Mouse (Mus musculus): ENCODE results near the gene Ecel1. TPM values are rescaled to one million over a fixed set of nuclear protein-coding genes. Genes with fewer than 3 reads are reported as not detected.

Ecel1 gene
- total and polyA plus RNA-seq, 2 experiments from 2014 or later: 0.41 to 2.2 TPM

DNA sequence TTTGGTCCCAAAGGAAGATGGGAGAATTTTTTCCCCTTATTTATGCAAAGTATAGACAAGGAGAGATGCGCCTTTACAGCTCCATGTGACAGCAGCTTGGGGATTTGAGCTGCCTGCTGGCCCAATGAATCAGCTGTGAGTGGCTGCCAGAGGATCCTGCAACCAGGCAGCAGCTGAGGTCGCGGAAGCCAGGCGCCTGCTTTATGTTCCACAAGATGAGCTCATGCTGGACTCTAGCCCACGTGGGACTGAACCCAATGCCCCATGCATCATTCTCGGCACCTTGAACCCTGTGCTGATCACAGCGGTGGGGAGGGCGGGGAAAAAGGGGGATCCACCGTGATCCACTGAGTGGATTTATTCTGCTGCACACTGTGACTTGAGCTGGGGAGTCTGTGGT is 13.9 kb downstream of the Ecel1 start:
- TF ChIP-seq CTCF (IDR thresholded peaks at IDR 0.05; ENCODE audit: low read depth) (no peak), EP300 (IDR thresholded peaks at IDR 0.05; ENCODE audit: low read depth) (no peak)
- Histone ChIP-seq H3K9me3 (replicated peaks; ENCODE audit: control insufficient read depth, low read length) (no peaks in the 10 kb centered on the region), H3K9ac (replicated peaks; ENCODE audit: low read depth, low read length) (no peak overlapping the region), H3K4me3 (ENCODE audit: low read depth, low read length) (no peak overlapping the region), H3K27ac (ENCODE audit: low read depth) (no peak overlapping the region), H3K4me1 (ENCODE audit: control insufficient read depth, insufficient read depth) (no peaks in the 10 kb centered on the region), H3K36me3 (replicated peaks; ENCODE audit: control insufficient read depth, insufficient read depth, low read length) (no peaks in the 10 kb centered on the region), H3K4me2 (ENCODE audit: low read depth, low read length) (no peak overlapping the region), H3K27me3 (ENCODE audit: control insufficient read depth, insufficient read depth, low read length) (peaks cover 5% of the 10 kb centered on the region; the same call in 1 of the 2 replicates)
- DNase-seq (ENCODE audit: low spot score) (no peak), ATAC-seq (ENCODE audit: insufficient read depth, low read depth) (no peak)
- 65% methylated on average over 9 of the region's 9 CpGs for whole genome bisulfite sequencing

DNA sequence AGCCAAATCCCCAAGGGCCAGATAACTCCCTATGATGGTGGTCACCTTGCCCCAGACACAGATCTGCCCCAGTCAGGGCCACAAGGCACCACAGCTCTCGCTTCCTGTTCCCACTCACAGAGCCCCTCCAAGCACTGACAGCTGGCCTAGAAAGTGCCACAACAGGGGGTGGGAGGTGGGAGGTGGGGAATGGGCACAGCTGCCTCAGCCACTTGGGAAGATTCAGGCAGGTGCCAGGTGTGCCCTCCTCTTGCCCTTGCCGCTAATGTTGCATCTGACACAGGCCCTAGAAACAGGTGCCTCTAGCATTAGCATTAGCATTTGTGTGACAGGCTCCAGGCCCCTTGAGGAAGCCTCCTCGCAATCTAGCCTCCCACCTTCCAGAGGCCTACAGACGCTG is 14.8 kb downstream of the Ecel1 start:
- WGBS: 82% methylated on average over 4 of the region's 4 CpGs
- no peak overlapping the region for H3K9ac ChIP-seq (replicated peaks; ENCODE audit: low read depth, low read length)
- peaks cover 4% of the 10 kb centered on the region; the same call in 1 of the 2 replicates for H3K27me3 ChIP-seq (ENCODE audit: control insufficient read depth, insufficient read depth, low read length)
- no peak overlapping the region for H3K4me2 ChIP-seq (ENCODE audit: low read depth, low read length)
- H3K36me3 ChIP-seq (replicated peaks; ENCODE audit: control insufficient read depth, insufficient read depth, low read length): no peaks in the 10 kb centered on the region
- TF ChIP-seq EP300 (IDR thresholded peaks at IDR 0.05; ENCODE audit: low read depth) (no peak), CTCF (IDR thresholded peaks at IDR 0.05; ENCODE audit: low read depth) (no peak)
- no peak overlapping the region for H3K27ac ChIP-seq (ENCODE audit: low read depth)
- no peaks in the 10 kb centered on the region for H3K4me1 ChIP-seq (ENCODE audit: control insufficient read depth, insufficient read depth)
- ATAC-seq (ENCODE audit: insufficient read depth, low read depth) (no peak), DNase-seq (ENCODE audit: low spot score) (no peak)
- H3K9me3 ChIP-seq (replicated peaks; ENCODE audit: control insufficient read depth, low read length): no peaks in the 10 kb centered on the region
- no peak overlapping the region for H3K4me3 ChIP-seq (ENCODE audit: low read depth, low read length)

DNA sequence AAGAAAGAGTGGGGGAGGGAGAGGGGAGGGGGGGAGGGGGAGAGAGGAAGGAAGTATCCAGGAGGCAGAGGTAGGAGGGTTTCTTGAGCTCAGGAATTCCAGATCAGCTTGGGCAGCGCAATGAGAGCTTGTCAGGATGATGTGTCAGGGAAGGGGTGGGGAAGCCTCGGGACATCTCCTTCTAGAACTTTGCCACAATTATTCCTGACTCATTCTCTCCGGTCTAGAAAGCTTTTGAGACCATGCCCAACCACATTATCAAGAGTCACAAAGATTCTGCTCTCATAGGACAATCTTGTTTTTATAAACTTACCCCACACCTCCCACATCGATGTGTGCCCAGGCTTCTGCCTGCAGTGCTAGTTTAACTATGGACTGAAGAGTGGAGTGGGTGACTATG is 24.5 kb downstream of the Ecel1 start:
- Histone ChIP-seq H3K9ac (replicated peaks; ENCODE audit: low read depth, low read length) (no peak overlapping the region), H3K4me2 (ENCODE audit: low read depth, low read length) (no peak overlapping the region), H3K4me3 (ENCODE audit: low read depth, low read length) (no peak overlapping the region), H3K27ac (ENCODE audit: low read depth) (no peak overlapping the region), H3K36me3 (replicated peaks; ENCODE audit: control insufficient read depth, insufficient read depth, low read length) (no peaks in the 10 kb centered on the region), H3K4me1 (ENCODE audit: control insufficient read depth, insufficient read depth) (0 out of 2 replicates have a peak, but pooled peaks cover 5% of the 10 kb centered on the region), H3K27me3 (ENCODE audit: control insufficient read depth, insufficient read depth, low read length) (peaks cover 32% of the 10 kb centered on the region), H3K9me3 (replicated peaks; ENCODE audit: control insufficient read depth, low read length) (no peaks in the 10 kb centered on the region)
- DNase-seq (ENCODE audit: low spot score): no peak
- ATAC-seq (ENCODE audit: insufficient read depth, low read depth): no peak
- no peak for TF ChIP-seq CTCF (IDR thresholded peaks at IDR 0.05; ENCODE audit: low read depth)
- TF ChIP-seq EP300 (IDR thresholded peaks at IDR 0.05; ENCODE audit: low read depth): no peak
- 72% methylated on average over 4 of the region's 4 CpGs for WGBS

DNA sequence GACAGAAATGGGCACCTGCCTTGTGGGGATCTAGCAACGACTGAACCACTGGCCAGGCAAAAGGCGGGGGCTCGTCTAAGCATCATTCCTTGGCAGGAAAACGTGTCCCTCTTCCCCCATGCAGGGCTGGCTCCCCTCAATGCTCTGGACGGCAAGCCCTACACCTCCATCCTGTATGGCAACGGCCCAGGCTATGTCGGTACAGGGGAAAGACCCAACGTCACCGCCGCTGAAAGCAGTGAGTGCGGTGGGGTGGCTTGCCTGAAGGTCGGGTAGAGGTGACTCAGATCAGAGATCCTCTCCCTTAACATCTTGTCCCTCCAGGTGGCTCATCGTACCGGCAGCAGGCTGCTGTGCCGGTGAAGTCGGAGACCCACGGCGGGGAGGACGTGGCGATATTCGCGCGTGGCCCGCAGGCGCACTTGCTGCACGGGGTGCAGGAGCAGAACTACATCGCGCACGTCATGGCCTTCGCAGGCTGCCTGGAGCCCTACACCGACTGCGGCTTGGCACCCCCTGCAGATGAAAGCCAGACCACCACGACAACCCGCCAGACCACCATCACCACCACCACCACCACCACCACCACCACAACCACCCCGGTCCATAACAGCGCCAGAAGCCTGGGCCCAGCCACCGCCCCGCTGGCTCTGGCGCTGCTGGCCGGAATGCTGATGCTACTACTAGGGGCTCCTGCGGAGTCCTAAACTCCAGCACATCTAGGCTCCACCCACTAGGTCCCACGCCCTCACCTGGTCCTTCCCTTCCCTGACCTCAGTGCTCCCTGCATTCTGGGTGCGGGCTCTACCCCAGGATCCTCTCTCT is 28.9 kb downstream of the Ecel1 start:
- no peaks in the 10 kb centered on the region for H3K9me3 ChIP-seq (replicated peaks; ENCODE audit: control insufficient read depth, low read length)
- H3K36me3 ChIP-seq (replicated peaks; ENCODE audit: control insufficient read depth, insufficient read depth, low read length): no peaks in the 10 kb centered on the region
- 0 out of 2 replicates have a peak, but pooled peaks cover 5% of the 10 kb centered on the region for H3K4me1 ChIP-seq (ENCODE audit: control insufficient read depth, insufficient read depth)
- ATAC-seq (ENCODE audit: insufficient read depth, low read depth): no peak
- peak overlapping the region; percentile 21; the same call in 1 of the 2 replicates for H3K4me2 ChIP-seq (ENCODE audit: low read depth, low read length)
- H3K27me3 ChIP-seq (ENCODE audit: control insufficient read depth, insufficient read depth, low read length): peaks cover 42% of the 10 kb centered on the region
- TF ChIP-seq CTCF (IDR thresholded peaks at IDR 0.05; ENCODE audit: low read depth) (no peak), EP300 (IDR thresholded peaks at IDR 0.05; ENCODE audit: low read depth) (no peak)
- no peak overlapping the region for H3K9ac ChIP-seq (replicated peaks; ENCODE audit: low read depth, low read length)
- 9% methylated on average over 43 of the region's 43 CpGs for WGBS
- no peak overlapping the region; the same call in 1 of the 2 replicates for H3K4me3 ChIP-seq (ENCODE audit: low read depth, low read length)
- H3K27ac ChIP-seq (ENCODE audit: low read depth): no peak overlapping the region
- DNase-seq (ENCODE audit: low spot score): no peak

DNA sequence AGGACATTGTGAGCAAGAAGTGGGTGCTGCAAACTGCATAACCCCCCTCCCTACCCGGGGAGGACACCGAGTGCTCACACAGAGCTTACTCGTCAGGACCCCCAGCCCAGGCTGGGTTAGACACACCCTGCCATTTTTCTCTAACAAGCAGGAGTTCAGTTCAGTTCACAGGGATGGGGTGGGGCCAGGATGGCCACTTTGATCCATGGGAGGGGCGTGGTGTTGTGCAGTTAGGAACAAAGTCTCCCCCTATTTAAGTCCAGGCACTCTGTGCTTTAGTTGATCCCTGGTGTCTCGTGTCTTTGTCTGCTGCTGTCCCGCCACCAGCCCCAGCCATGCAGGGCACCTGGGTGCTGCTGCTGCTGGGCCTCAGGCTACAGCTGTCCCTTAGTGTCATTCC is 31.6 kb downstream of the Ecel1 start, which contains the start of gene Akp3:
Akp3 (plus strand) TSS at position 301 of the 400 bp plus-strand sequence.
- Histone ChIP-seq H3K9me3 (replicated peaks; ENCODE audit: control insufficient read depth, low read length) (no peaks in the 10 kb centered on the region), H3K27ac (ENCODE audit: low read depth) (no peak within 1 kb of the TSS), H3K4me3 (ENCODE audit: low read depth, low read length) (no peak within 1 kb of the TSS), H3K27me3 (ENCODE audit: control insufficient read depth, insufficient read depth, low read length) (peaks cover 39% of the 10 kb centered on the region), H3K4me2 (ENCODE audit: low read depth, low read length) (no peak within 1 kb of the TSS), H3K36me3 (replicated peaks; ENCODE audit: control insufficient read depth, insufficient read depth, low read length) (no peaks in the 10 kb centered on the region), H3K9ac (replicated peaks; ENCODE audit: low read depth, low read length) (no peak within 1 kb of the TSS), H3K4me1 (ENCODE audit: control insufficient read depth, insufficient read depth) (0 out of 2 replicates have a peak, but pooled peaks cover 5% of the 10 kb centered on the region)
- no peak for ATAC-seq (ENCODE audit: insufficient read depth, low read depth)
- 72% methylated on average over 6 of the region's 6 CpGs for WGBS
- DNase-seq (ENCODE audit: low spot score): no peak
- no peak for TF ChIP-seq CTCF (IDR thresholded peaks at IDR 0.05; ENCODE audit: low read depth)
- no peak for TF ChIP-seq EP300 (IDR thresholded peaks at IDR 0.05; ENCODE audit: low read depth)
